Mouse (Mus musculus) midbrain, embryonic 14.5 days (tissue): ENCODE measurements around the gene Rpp40. TPM values are rescaled to one million over a fixed set of nuclear protein-coding genes. Genes with fewer than 3 reads are reported as not detected.
A peak's percentile ranks its signal among the peaks of the same experiment; 100 is the strongest.

Experiments used
- ATAC-seq: fragments of 200-750 bp; cut with Nextera tagmentation; 2 replicates; pipeline ENCODE4 v1.8.0; 2017; ENCODE audit warnings: moderate number of reproducible peaks, moderate library complexity; ENCODE audit not compliant: low FRiP score, low TSS enrichment
- DNase-seq: peaks from one replicate; pipeline ENCODE4 v3.0.0-alpha.2; 2015
- H3K27ac ChIP-seq: fragments of 300-500 bp; sonication (generic); replicated peaks from 2 replicates; pipeline ENCODE4 v1.5.1; 2014; ENCODE audit warnings: mild to moderate bottlenecking, low read depth, low read length, moderate library complexity
- H3K27me3 ChIP-seq: fragments of 300-500 bp; sonication (generic); 2 replicates; pipeline ENCODE4 v1.6.1; 2014; ENCODE audit warnings: low read length, control low read depth, mixed read lengths; ENCODE audit not compliant: control insufficient read depth, insufficient read depth
- H3K36me3 ChIP-seq: fragments of 300-500 bp; sonication (generic); 2 replicates; pipeline ENCODE4 v1.6.1; 2014; ENCODE audit warnings: low read length, control low read depth; ENCODE audit not compliant: control insufficient read depth, insufficient read depth
- H3K4me1 ChIP-seq: fragments of 300-500 bp; sonication (generic); 2 replicates; pipeline ENCODE4 v1.6.1; 2014; ENCODE audit warnings: mild to moderate bottlenecking, antibody characterized with exemption, low read length, control low read depth; ENCODE audit not compliant: control insufficient read depth, insufficient read depth
- H3K4me2 ChIP-seq: fragments of 300-500 bp; sonication (generic); 2 replicates; pipeline ENCODE4 v1.6.1; 2014; ENCODE audit warnings: mild to moderate bottlenecking, low read length, moderate library complexity
- H3K4me3 ChIP-seq: fragments of 300-500 bp; sonication (generic); replicated peaks from 2 replicates; pipeline ENCODE4 v1.5.1; 2014; ENCODE audit warnings: low read depth, low read length
- H3K9ac ChIP-seq: fragments of 300-500 bp; sonication (generic); replicated peaks from 2 replicates; pipeline ENCODE4 v1.6.1; 2014; ENCODE audit warnings: mild to moderate bottlenecking, low read length, moderate library complexity
- H3K9me3 ChIP-seq: fragments of 300-500 bp; sonication (generic); 2 replicates; pipeline ENCODE4 v1.6.1; 2016; ENCODE audit warnings: low read length, control low read depth, mixed read lengths; ENCODE audit not compliant: control insufficient read depth
- WGBS: fragments of 180-500 bp; shearing (Covaris S2); extraction: QIAGEN DNeasy Blood & Tissue Kit; methylation state at CpG from one replicate; pipeline ENCODE4 v1.1.7; 2014; 5-methylcytosine and 5-hydroxymethylcytosine counted together
- polyA plus RNA-seq: library from polyadenylated mRNA; unstranded; fragments of >200 nt; fragmentation: Nextera tagmentation; extraction: Ambion mirVana; gene quantifications from 2 replicates; pipeline ENCODE4 v1.2.1, GENCODE M21; 2014

Rpp40 gene
- polyA plus RNA-seq, 1 experiment from 2014 or later: 6.8 TPM

- DNase-seq (peak; percentile 61), ATAC-seq (no peak)
- under 1% methylated on average over 13 of the region's 13 CpGs for WGBS
- Histone ChIP-seq H3K36me3 (no peaks in the 10 kb centered on the region), H3K4me1 (no peaks in the 10 kb centered on the region), H3K4me2 (peak overlapping the region; percentile 74), H3K4me3 (peak overlapping the region; percentile 46), H3K27ac (no peak overlapping the region), H3K9ac (peak overlapping the region; percentile 43), H3K9me3 (no peaks in the 10 kb centered on the region), H3K27me3 (no peaks in the 10 kb centered on the region)
Observed at GRCm38 (mm10) chr13:35905378-35905777, 781 bp downstream of the Rpp40 start.

- H3K36me3 ChIP-seq: no peaks in the 10 kb centered on the region
- H3K27me3 ChIP-seq: no peaks in the 10 kb centered on the region
- no peak for ATAC-seq
- DNase-seq: no peak
- no peaks in the 10 kb centered on the region for H3K4me1 ChIP-seq
- no peak overlapping the region for H3K27ac ChIP-seq
- no peak overlapping the region for H3K4me3 ChIP-seq
- H3K9me3 ChIP-seq: no peaks in the 10 kb centered on the region
- 95% methylated on average over 3 of the region's 3 CpGs for WGBS
- H3K4me2 ChIP-seq: no peak overlapping the region
- no peak overlapping the region for H3K9ac ChIP-seq
Observed at GRCm38 (mm10) chr13:35892866-35893265, 13.3 kb downstream of the Rpp40 start.

GRCm38 (mm10) chr13:35886121-35886725, 19.9 kb downstream of the Rpp40 start:
- WGBS: 40% methylated on average over 15 of the region's 15 CpGs
- Histone ChIP-seq H3K4me1 (no peaks in the 10 kb centered on the region), H3K9me3 (no peaks in the 10 kb centered on the region), H3K4me3 (no peak overlapping the region), H3K27ac (no peak overlapping the region), H3K36me3 (no peaks in the 10 kb centered on the region), H3K4me2 (no peak overlapping the region), H3K9ac (no peak overlapping the region), H3K27me3 (no peaks in the 10 kb centered on the region)
- peak; percentile 29 for DNase-seq
- no peak for ATAC-seq

- Histone ChIP-seq H3K4me1 (no peaks in the 10 kb centered on the region), H3K36me3 (no peaks in the 10 kb centered on the region), H3K27me3 (no peaks in the 10 kb centered on the region), H3K4me3 (no peak overlapping the region), H3K9me3 (no peaks in the 10 kb centered on the region), H3K27ac (no peak overlapping the region), H3K4me2 (no peak overlapping the region), H3K9ac (no peak overlapping the region)
- 46% methylated on average over 6 of the region's 6 CpGs for WGBS
- peak; percentile 47 for DNase-seq
- no peak for ATAC-seq
Observed at GRCm38 (mm10) chr13:35880555-35881046, 25.6 kb downstream of the Rpp40 start.

GRCm38 (mm10) chr13:35879519-35879918, 26.6 kb downstream of the Rpp40 start:
- H3K4me2 ChIP-seq: no peak overlapping the region
- no peak overlapping the region for H3K27ac ChIP-seq
- no peak overlapping the region for H3K4me3 ChIP-seq

GRCm38 (mm10) chr13:35879068-35879467, 27.1 kb downstream of the Rpp40 start:
- DNase-seq (no peak), ATAC-seq (no peak)
- Histone ChIP-seq H3K9ac (no peak overlapping the region), H3K4me3 (no peak overlapping the region), H3K27me3 (no peaks in the 10 kb centered on the region), H3K27ac (no peak overlapping the region), H3K9me3 (no peaks in the 10 kb centered on the region), H3K4me2 (no peak overlapping the region), H3K4me1 (no peaks in the 10 kb centered on the region), H3K36me3 (no peaks in the 10 kb centered on the region)
- 56% methylated on average over 5 of the region's 5 CpGs for WGBS

More at GRCm38 (mm10) chr13:35879519-35879918, 26.6 kb downstream of the Rpp40 start:
- H3K4me1 ChIP-seq: no peaks in the 10 kb centered on the region
- H3K9ac ChIP-seq: no peak overlapping the region
- ATAC-seq (no peak), DNase-seq (no peak)
- H3K27me3 ChIP-seq: no peaks in the 10 kb centered on the region
- H3K9me3 ChIP-seq: no peaks in the 10 kb centered on the region
- no peaks in the 10 kb centered on the region for H3K36me3 ChIP-seq
- 86% methylated on average over 5 of the region's 5 CpGs for WGBS

GRCm38 (mm10) chr13:35878282-35878681, 27.9 kb downstream of the Rpp40 start:
- H3K9me3 ChIP-seq: no peaks in the 10 kb centered on the region
- no peaks in the 10 kb centered on the region for H3K27me3 ChIP-seq
- DNase-seq (no peak), ATAC-seq (no peak)
- WGBS: 67% methylated on average over 1 of the region's 1 CpGs
- no peaks in the 10 kb centered on the region for H3K4me1 ChIP-seq
- no peak overlapping the region for H3K4me3 ChIP-seq
- no peak overlapping the region for H3K4me2 ChIP-seq
- no peak overlapping the region for H3K27ac ChIP-seq
- H3K9ac ChIP-seq: no peak overlapping the region
- H3K36me3 ChIP-seq: no peaks in the 10 kb centered on the region

- Histone ChIP-seq H3K9ac (no peak overlapping the region), H3K4me2 (no peak overlapping the region), H3K27me3 (no peaks in the 10 kb centered on the region), H3K36me3 (no peaks in the 10 kb centered on the region), H3K4me3 (no peak overlapping the region), H3K4me1 (no peaks in the 10 kb centered on the region), H3K9me3 (no peaks in the 10 kb centered on the region), H3K27ac (no peak overlapping the region)
- no peak for ATAC-seq
- 90% methylated on average over 5 of the region's 5 CpGs for WGBS
- no peak for DNase-seq
Observed at GRCm38 (mm10) chr13:35875396-35875795, 30.8 kb downstream of the Rpp40 start.

- 91% methylated on average over 3 of the region's 3 CpGs for WGBS
- Histone ChIP-seq H3K9ac (no peak overlapping the region), H3K9me3 (no peaks in the 10 kb centered on the region), H3K4me2 (no peak overlapping the region), H3K36me3 (no peaks in the 10 kb centered on the region), H3K4me3 (no peak overlapping the region), H3K27me3 (no peaks in the 10 kb centered on the region), H3K27ac (no peak overlapping the region), H3K4me1 (no peaks in the 10 kb centered on the region)
- ATAC-seq (no peak), DNase-seq (no peak)
Observed at GRCm38 (mm10) chr13:35871107-35871506, 35.1 kb downstream of the Rpp40 start.
